Comparison of ENCODE assay signal across 7 mouse cellular contexts in genomic region chr17:87745926-87746888, GRCm38 (mm10). TPM values are rescaled to one million over a fixed set of nuclear protein-coding genes. Genes with fewer than 3 reads are reported as not detected.
DNase-seq lines count a peak whose midpoint lies in the region; ATAC-seq and TF ChIP-seq lines count a peak whose summit lies in the region.

No protein-coding gene starts in this region.

- no peaks in the 10 kb centered on the region for H3K36me3 ChIP-seq in forebrain, postnatal 0 days (ENCODE audit: insufficient read depth)
- no peaks in the 10 kb centered on the region for H3K36me3 ChIP-seq in small intestine, adult 2 months (ENCODE audit: control insufficient read depth, insufficient read depth, low read length)

- peak overlapping the region; percentile 48 for H3K4me3 ChIP-seq in forebrain, postnatal 0 days (ENCODE audit: low read depth, low read length)
- peak overlapping the region; percentile 65 for H3K4me3 ChIP-seq in small intestine, adult 2 months (ENCODE audit: low read depth, low read length)

- no peak for TF ChIP-seq POLR2A in small intestine, adult 2 months (IDR thresholded peaks at IDR 0.05; ENCODE audit: low read depth, low read length)

- ATAC-seq in forebrain, postnatal 0 days = peak; percentile 68

- H3K27me3 ChIP-seq in forebrain, postnatal 0 days (ENCODE audit: insufficient read depth, low read length) = peaks cover 3% of the 10 kb centered on the region
- H3K27me3 ChIP-seq in small intestine, adult 2 months (ENCODE audit: control insufficient read depth, insufficient read depth, low read length) = peaks cover 20% of the 10 kb centered on the region; the same call in 1 of the 2 replicates

- 0 out of 2 replicates have a peak, but pooled peaks cover 4% of the 10 kb centered on the region for H3K4me1 ChIP-seq in forebrain, postnatal 0 days (ENCODE audit: insufficient read depth)
- peaks cover 4% of the 10 kb centered on the region; the same call in 1 of the 2 replicates for H3K4me1 ChIP-seq in small intestine, adult 2 months (ENCODE audit: control insufficient read depth, insufficient read depth, insufficient read length, low read length)

- peak; percentile 78 for DNase-seq in ZHBTc4 (ENCODE audit: low read depth, low spot score)
- peak; percentile 58 to 69 for DNase-seq in cerebellum, adult 18-20 months
- peak; percentile 77 for DNase-seq in forebrain, postnatal 0 days
- DNase-seq in induced T-regulatory cell, adult 2 months (ENCODE audit: low read depth) = peak; percentile 46
- DNase-seq in left cerebral cortex, postnatal 4 days = peak; percentile 68
- peak; percentile 62 for DNase-seq in mesoderm, embryonic 11.5 days (ENCODE audit: low read depth, low spot score)

- 2% methylated on average over 101 of the region's 101 CpGs for WGBS in forebrain, postnatal 0 days
- 4% methylated on average over 101 of the region's 101 CpGs for WGBS in small intestine, adult 2 months

- H3K4me2 ChIP-seq in forebrain, postnatal 0 days (ENCODE audit: low read depth) = peak overlapping the region; percentile 99

- no peaks in the 10 kb centered on the region for H3K9me3 ChIP-seq in forebrain, postnatal 0 days (ENCODE audit: low read length)

- peak overlapping the region; percentile 61 for H3K9ac ChIP-seq in forebrain, postnatal 0 days

- peak overlapping the region; percentile 62 for H3K27ac ChIP-seq in forebrain, postnatal 0 days (ENCODE audit: low read depth, low read length)
- H3K27ac ChIP-seq in small intestine, adult 2 months (ENCODE audit: insufficient read depth, low read depth, low read length) = no peak overlapping the region

- TF ChIP-seq CTCF in forebrain, postnatal 0 days (IDR thresholded peaks at IDR 0.05; ENCODE audit: low read depth) = peak; percentile 47
- TF ChIP-seq CTCF in small intestine, adult 2 months (IDR thresholded peaks at IDR 0.05; ENCODE audit: extremely low read depth, insufficient read length, insufficient replicate concordance, low read depth, low read length) = no peak

- intact Hi-C loops in left cerebral cortex, postnatal 4 days (cut with DNase I) = no loop called here

RNA-seq across cellular contexts. Expression of gene Kcnk12, which starts 51.6 kb away (rescaled TPM):
- 6.9 and 7.9 TPM in 2 replicates for total RNA-seq in forebrain, postnatal 0 days (2014; rRNA removed)
- 3.3 and 4.5 TPM in 2 replicates for polyA plus RNA-seq in forebrain, postnatal 0 days (2015; fragmentation: Nextera tagmentation; extraction: Ambion mirVana)
- 10 to 100 TPM; 15.4 to 16.6 TPM for total RNA-seq in left cerebral cortex, postnatal 4 days (2021)
- 0.08 and 0.33 TPM in 2 replicates for polyA plus RNA-seq in small intestine, adult 2 months (2012; rRNA removed)
